Comparison of ENCODE assay signal across 15 mouse cellular contexts in genomic region chr17:29236111-29236510, GRCm38 (mm10). TPM values are rescaled to one million over a fixed set of nuclear protein-coding genes. Genes with fewer than 3 reads are reported as not detected.
DNase-seq lines count a peak whose midpoint lies in the region; ATAC-seq and TF ChIP-seq lines count a peak whose summit lies in the region.
"Had no signal": no experiment of that assay in that cellular context is flagged by ENCODE, and none has a peak within 500 bp of the region (broad histone marks: within the 10 kb centered on the region; RNA-seq: fewer than 3 reads in every experiment).

No protein-coding gene starts in this region.

- H3K27me3 ChIP-seq in forebrain, embryonic 13.5 days = peaks cover 43% of the 10 kb centered on the region
- H3K27me3 ChIP-seq in forebrain, embryonic 11.5 days (ENCODE audit: control insufficient read depth, insufficient read depth, low read length) = peaks cover 14% of the 10 kb centered on the region
- H3K27me3 ChIP-seq in hindbrain, embryonic 15.5 days = peaks cover 16% of the 10 kb centered on the region; the same call in 1 of the 2 replicates
- peaks cover 54% of the 10 kb centered on the region for H3K27me3 ChIP-seq in hindbrain, embryonic 12.5 days
- H3K27me3 ChIP-seq in limb, embryonic 14.5 days (ENCODE audit: control insufficient read depth, insufficient read depth, low read length) = no peaks in the 10 kb centered on the region; the same call in 1 of the 2 replicates

- H3K27ac ChIP-seq in forebrain, embryonic 13.5 days = no peak overlapping the region
- H3K27ac ChIP-seq in forebrain, embryonic 11.5 days (ENCODE audit: low read depth, low read length) = no peak overlapping the region
- no peak overlapping the region for H3K27ac ChIP-seq in hindbrain, embryonic 15.5 days (replicated peaks)
- H3K27ac ChIP-seq in hindbrain, embryonic 12.5 days = no peak overlapping the region
- H3K27ac ChIP-seq in limb, embryonic 14.5 days (replicated peaks; ENCODE audit: low read depth, low read length) = no peak overlapping the region
- H3K27ac ChIP-seq: embryonic facial prominence, embryonic 12.5 days; gastrocnemius, adult 2 months; liver, embryonic 13.5 days had no signal

- peaks cover 15% of the 10 kb centered on the region for H3K4me1 ChIP-seq in forebrain, embryonic 13.5 days
- H3K4me1 ChIP-seq in forebrain, embryonic 11.5 days (replicated peaks; ENCODE audit: control insufficient read depth, insufficient read depth, low read length) = peaks cover 8% of the 10 kb centered on the region
- H3K4me1 ChIP-seq in hindbrain, embryonic 15.5 days (replicated peaks) = peaks cover 32% of the 10 kb centered on the region
- H3K4me1 ChIP-seq in hindbrain, embryonic 12.5 days = peaks cover 18% of the 10 kb centered on the region
- H3K4me1 ChIP-seq in limb, embryonic 14.5 days (ENCODE audit: control insufficient read depth, insufficient read depth, low read length) = peaks cover 8% of the 10 kb centered on the region; the same call in 1 of the 2 replicates

- no peaks in the 10 kb centered on the region for H3K36me3 ChIP-seq in forebrain, embryonic 13.5 days (ENCODE audit: poor library complexity, severe bottlenecking)
- no peaks in the 10 kb centered on the region for H3K36me3 ChIP-seq in forebrain, embryonic 11.5 days (ENCODE audit: control insufficient read depth, insufficient read depth, low read length)
- H3K36me3 ChIP-seq in hindbrain, embryonic 15.5 days = no peaks in the 10 kb centered on the region
- H3K36me3 ChIP-seq in hindbrain, embryonic 12.5 days = no peaks in the 10 kb centered on the region
- no peaks in the 10 kb centered on the region for H3K36me3 ChIP-seq in limb, embryonic 14.5 days (ENCODE audit: control insufficient read depth, insufficient read depth, low read length)
- H3K36me3 ChIP-seq: embryonic facial prominence, embryonic 12.5 days; liver, embryonic 13.5 days had no signal

- no peak for TF ChIP-seq POLR2A in limb, embryonic 14.5 days (IDR thresholded peaks at IDR 0.05; ENCODE audit: borderline replicate concordance, extremely low read depth, insufficient read depth, insufficient read length)

- no peaks in the 10 kb centered on the region for H3K9me3 ChIP-seq in forebrain, embryonic 13.5 days (replicated peaks)
- no peaks in the 10 kb centered on the region for H3K9me3 ChIP-seq in forebrain, embryonic 11.5 days (ENCODE audit: control insufficient read depth, low read length)
- H3K9me3 ChIP-seq in hindbrain, embryonic 15.5 days = no peaks in the 10 kb centered on the region
- H3K9me3 ChIP-seq in hindbrain, embryonic 12.5 days (replicated peaks) = no peaks in the 10 kb centered on the region
- H3K9me3 ChIP-seq in limb, embryonic 14.5 days (ENCODE audit: control insufficient read depth, low read length) = no peaks in the 10 kb centered on the region
- H3K9me3 ChIP-seq: embryonic facial prominence, embryonic 12.5 days; liver, embryonic 13.5 days had no signal

- H3K4me2 ChIP-seq in forebrain, embryonic 13.5 days = peak overlapping the region; percentile 100
- H3K4me2 ChIP-seq in forebrain, embryonic 11.5 days (ENCODE audit: low read depth, low read length, severe bottlenecking) = no peak overlapping the region
- peak overlapping the region; percentile 98 for H3K4me2 ChIP-seq in hindbrain, embryonic 15.5 days
- no peak overlapping the region for H3K4me2 ChIP-seq in hindbrain, embryonic 12.5 days (replicated peaks)
- peak overlapping the region; percentile 99; the same call in 1 of the 2 replicates for H3K4me2 ChIP-seq in limb, embryonic 14.5 days (replicated peaks; ENCODE audit: low read depth, low read length, severe bottlenecking)
- H3K4me2 ChIP-seq: liver, embryonic 13.5 days had no signal

- H3K9ac ChIP-seq in forebrain, embryonic 13.5 days = no peak overlapping the region
- no peak overlapping the region for H3K9ac ChIP-seq in forebrain, embryonic 11.5 days (ENCODE audit: low read length)
- H3K9ac ChIP-seq in hindbrain, embryonic 15.5 days = no peak overlapping the region
- no peak overlapping the region for H3K9ac ChIP-seq in hindbrain, embryonic 12.5 days
- H3K9ac ChIP-seq in limb, embryonic 14.5 days (ENCODE audit: low read depth, low read length, severe bottlenecking) = no peak overlapping the region
- H3K9ac ChIP-seq: liver, embryonic 13.5 days had no signal

- H3K4me3 ChIP-seq in forebrain, embryonic 13.5 days = no peak overlapping the region
- H3K4me3 ChIP-seq in forebrain, embryonic 11.5 days (ENCODE audit: low read depth, low read length) = no peak overlapping the region
- H3K4me3 ChIP-seq in hindbrain, embryonic 15.5 days = peak overlapping the region; percentile 67; the same call in 1 of the 2 replicates
- H3K4me3 ChIP-seq in hindbrain, embryonic 12.5 days = no peak overlapping the region
- H3K4me3 ChIP-seq in limb, embryonic 14.5 days (replicated peaks; ENCODE audit: low read length) = no peak overlapping the region
- H3K4me3 ChIP-seq: gastrocnemius, adult 2 months; liver, embryonic 13.5 days had no signal

- 72% methylated on average over 7 of the region's 7 CpGs for WGBS in forebrain, embryonic 13.5 days
- WGBS in forebrain, embryonic 11.5 days = 81% methylated on average over 7 of the region's 7 CpGs
- 69% methylated on average over 7 of the region's 7 CpGs for WGBS in hindbrain, embryonic 15.5 days
- WGBS in hindbrain, embryonic 12.5 days = 59% methylated on average over 7 of the region's 7 CpGs
- 66% methylated on average over 7 of the region's 7 CpGs for WGBS in limb, embryonic 14.5 days

- DNase-seq in forebrain, embryonic 11.5 days (ENCODE audit: low spot score) = no peak
- DNase-seq in ZHBTc4 (ENCODE audit: low read depth, low spot score) = peak; percentile 39
- DNase-seq in limb, embryonic 14.5 days (ENCODE audit: low spot score) = no peak
- DNase-seq in adrenal gland, adult 8-10 months = no peak
- DNase-seq in gastrocnemius, postnatal 4 days (ENCODE audit: low spot score in 2 of 2) = no peak
- DNase-seq: cerebellum, adult 9-10 months; gastrocnemius, adult 2 months; kidney, postnatal 14 days; layer of hippocampus, postnatal 36 days; liver, embryonic 13.5 days; lung, postnatal 4 days had no signal

- ATAC-seq in forebrain, embryonic 13.5 days = no peak
- no peak for ATAC-seq in forebrain, embryonic 11.5 days (replicated peaks; ENCODE audit: low FRiP score)
- no peak for ATAC-seq in hindbrain, embryonic 15.5 days (ENCODE audit: low FRiP score, low read depth)
- ATAC-seq in hindbrain, embryonic 12.5 days (ENCODE audit: low FRiP score) = no peak
- no peak for ATAC-seq in limb, embryonic 14.5 days (ENCODE audit: low FRiP score, low read depth)

RNA-seq across cellular contexts. Expression of gene Cpne5, which starts 1.9 kb away (rescaled TPM):
- 13.0 and 18.3 TPM in 2 replicates for polyA plus RNA-seq in forebrain, embryonic 13.5 days (2015; fragmentation: Nextera tagmentation; extraction: Ambion mirVana)
- 5.5 and 6.8 TPM in 2 replicates for polyA plus RNA-seq in forebrain, embryonic 11.5 days (2014; fragmentation: Nextera tagmentation; extraction: Ambion mirVana)
- 41.1 and 42.6 TPM in 2 replicates for polyA plus RNA-seq in hindbrain, embryonic 15.5 days (2015; fragmentation: Nextera tagmentation; extraction: Ambion mirVana)
- 6.0 and 6.1 TPM in 2 replicates for polyA plus RNA-seq in hindbrain, embryonic 12.5 days (2016; fragmentation: Nextera tagmentation; extraction: Ambion mirVana)
- 14.7 and 17.9 TPM in 2 replicates for polyA plus RNA-seq in limb, embryonic 14.5 days (2012; rRNA removed)
- polyA plus RNA-seq in limb, embryonic 14.5 days (2014; fragmentation: Nextera tagmentation; extraction: Ambion mirVana) = 13.3 and 14.7 TPM in 2 replicates
- under 1 TPM; 0.22 to 0.52 (median 0.37) TPM for total RNA-seq in adrenal gland, adult 8-10 months (2022)
- 1 to 10 TPM in 1 of 2 experiments, under 1 TPM in 1; 0.69 to 1.1 TPM for total RNA-seq in gastrocnemius, postnatal 4 days (2021)
- total RNA-seq: gastrocnemius, adult 2 months had no signal

RNA-seq across cellular contexts. Expression of gene Ppil1, which starts 27.9 kb away (rescaled TPM):
- polyA plus RNA-seq in forebrain, embryonic 13.5 days (2015; fragmentation: Nextera tagmentation; extraction: Ambion mirVana) = 151 and 157 TPM in 2 replicates
- polyA plus RNA-seq in forebrain, embryonic 11.5 days (2014; fragmentation: Nextera tagmentation; extraction: Ambion mirVana) = 180 and 188 TPM in 2 replicates
- polyA plus RNA-seq in hindbrain, embryonic 15.5 days (2015; fragmentation: Nextera tagmentation; extraction: Ambion mirVana) = 105 and 108 TPM in 2 replicates
- polyA plus RNA-seq in hindbrain, embryonic 12.5 days (2016; fragmentation: Nextera tagmentation; extraction: Ambion mirVana) = 102 and 105 TPM in 2 replicates
- polyA plus RNA-seq in limb, embryonic 14.5 days (2012; rRNA removed) = 76.5 and 78.5 TPM in 2 replicates
- 130 and 132 TPM in 2 replicates for polyA plus RNA-seq in limb, embryonic 14.5 days (2014; fragmentation: Nextera tagmentation; extraction: Ambion mirVana)
- 10 to 100 TPM; 24.3 to 27.2 (median 25.8) TPM for total RNA-seq in adrenal gland, adult 8-10 months (2022)
- 10 to 100 TPM; 22.1 to 22.8 TPM for total RNA-seq in gastrocnemius, postnatal 4 days (2021)

RNA-seq across cellular contexts. Expression of gene BC004004, which starts 32.5 kb away (rescaled TPM):
- polyA plus RNA-seq in forebrain, embryonic 13.5 days (2015; fragmentation: Nextera tagmentation; extraction: Ambion mirVana) = 78.7 and 83.5 TPM in 2 replicates
- 58.2 and 61.5 TPM in 2 replicates for polyA plus RNA-seq in forebrain, embryonic 11.5 days (2014; fragmentation: Nextera tagmentation; extraction: Ambion mirVana)
- polyA plus RNA-seq in hindbrain, embryonic 15.5 days (2015; fragmentation: Nextera tagmentation; extraction: Ambion mirVana) = 112 and 121 TPM in 2 replicates
- polyA plus RNA-seq in hindbrain, embryonic 12.5 days (2016; fragmentation: Nextera tagmentation; extraction: Ambion mirVana) = 72.5 and 76.9 TPM in 2 replicates
- 58.7 and 64.6 TPM in 2 replicates for polyA plus RNA-seq in limb, embryonic 14.5 days (2012; rRNA removed)
- polyA plus RNA-seq in limb, embryonic 14.5 days (2014; fragmentation: Nextera tagmentation; extraction: Ambion mirVana) = 85.3 and 87.6 TPM in 2 replicates
- 100 to 1,000 TPM in 3 of 4 experiments, 10 to 100 TPM in 1; 96.9 to 138 (median 122) TPM for total RNA-seq in adrenal gland, adult 8-10 months (2022)
- 100 to 1,000 TPM in 1 of 2 experiments, 10 to 100 TPM in 1; 98.5 to 101 TPM for total RNA-seq in gastrocnemius, postnatal 4 days (2021)

Comparison
In these comparisons a context has a peak if more than half of its experiments do, and no peak if none do; other contexts are left out.
1. H3K4me2 ChIP-seq: peak in forebrain, embryonic 13.5 days (single experiment), hindbrain, embryonic 15.5 days (single experiment) and limb, embryonic 14.5 days (single experiment); none in forebrain, embryonic 11.5 days (single experiment) and hindbrain, embryonic 12.5 days (single experiment).